Mouse (Mus musculus): ENCODE results near the gene Cacng3.

DNA sequence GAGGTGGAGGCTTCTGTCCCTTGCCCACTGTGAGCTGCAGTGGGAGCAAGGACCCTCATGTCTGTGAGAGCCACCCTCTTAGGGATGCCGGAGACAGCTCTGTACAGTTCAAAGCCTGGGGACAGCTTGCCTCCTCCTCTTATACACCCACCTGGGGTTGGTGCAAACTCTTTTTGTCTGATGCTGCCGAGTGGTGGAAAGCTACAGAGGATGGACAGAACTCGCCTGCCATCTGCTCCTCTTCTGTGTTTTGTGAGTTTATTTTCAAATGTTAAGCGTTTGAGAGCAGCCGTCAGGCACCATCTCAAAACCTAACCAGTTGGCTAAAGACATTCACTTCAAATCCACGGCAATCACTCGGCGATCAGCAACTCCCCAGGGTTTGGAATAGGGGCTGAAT is 26.6 kb upstream of the Cacng3 start:
- TF ChIP-seq CTCF (IDR thresholded peaks at IDR 0.05; ENCODE audit: borderline replicate concordance, insufficient read depth, low read depth, low read length) (no peak), POLR2A (IDR thresholded peaks at IDR 0.05; ENCODE audit: borderline replicate concordance, insufficient read depth, low read length) (no peak)

Data from cerebellum, adult 2 months (tissue).